Mouse (Mus musculus) leukemia stem cell, adult 10-12 weeks (primary cell): ENCODE results near the gene Atp5s. TPM values are rescaled to one million over a fixed set of nuclear protein-coding genes. Genes with fewer than 3 reads are reported as not detected.

Experiments
- polyA plus RNA-seq: library from polyadenylated mRNA; stranded (reverse); fragments of >175 nt; gene quantifications from 2 replicates; pipeline ENCODE4 v1.2.3, GENCODE M21; 2012; ENCODE audit warnings: low replicate concordance

Gene Atp5s
- polyA plus RNA-seq: 12.1 and 16.0 TPM in 2 replicates

GRCm38 (mm10) chr12:69724711-69725460 is at the start of gene Atp5s, which contains the start of gene L2hgdh:
Atp5s (plus strand) TSS chr12:69724950.
L2hgdh (minus strand) TSS chr12:69724873.

GRCm38 (mm10) chr12:69681566-69682061 is 43.1 kb upstream of the Atp5s start, which contains the start of gene Sos2:
Sos2 (minus strand) TSS chr12:69681852.

GRCm38 (mm10) chr12:69790530-69791505 is 66.1 kb downstream of the Atp5s start, which contains the start of gene Cdkl1:
Cdkl1 (minus strand) TSS chr12:69791267.

Other genes starting within 250 kb of the Atp5s start
- 9.0 and 9.2 TPM in 2 replicates for gene Vcpkmt, start 141.9 kb upstream of the Atp5s start, polyA plus RNA-seq
- gene Sos2, start 43.1 kb upstream of the Atp5s start, polyA plus RNA-seq: 4.2 and 16.8 TPM in 2 replicates
- gene L2hgdh, start 77 bp upstream of the Atp5s start, polyA plus RNA-seq: 1.3 and 2.1 TPM in 2 replicates
- 0.75 TPM in 1 of 2 replicates, not detected in the other for gene Cdkl1, start 66.3 kb downstream of the Atp5s start, polyA plus RNA-seq
- gene Atl1, start 167.7 kb downstream of the Atp5s start, polyA plus RNA-seq: 0.88 and 1.2 TPM in 2 replicates
- gene Map4k5, start 168.2 kb downstream of the Atp5s start, polyA plus RNA-seq: 7.0 and 7.5 TPM in 2 replicates